Mouse (Mus musculus) embryonic fibroblast, embryonic 13.5 days (primary cell): ENCODE results near the gene 1700025G04Rik.

Experiments used
- CTCF ChIP-seq: IDR thresholded peaks from 2 replicates; pipeline ENCODE4 v1.5.1; 2011; ENCODE audit warnings: mild to moderate bottlenecking, control low read depth, low read length, moderate library complexity, borderline replicate concordance; ENCODE audit not compliant: insufficient read depth
- POLR2A ChIP-seq: IDR thresholded peaks from 2 replicates; pipeline ENCODE4 v1.6.1; 2011; ENCODE audit warnings: low read depth, mild to moderate bottlenecking, control low read depth, low read length, moderate library complexity

GRCm38 (mm10) chr1:152089526-152089925 lies 399 bp downstream of the 1700025G04Rik start:
- TF ChIP-seq POLR2A = no peak
- no peak for TF ChIP-seq CTCF
